Mouse (Mus musculus) midbrain, embryonic 14.5 days (tissue): ENCODE results near the gene Tmem52b. TPM values are rescaled to one million over a fixed set of nuclear protein-coding genes. Genes with fewer than 3 reads are reported as not detected.

Experiments
- ATAC-seq: fragments of 200-750 bp; cut with Nextera tagmentation; 2 replicates; pipeline ENCODE4 v1.8.0; 2017; ENCODE audit warnings: moderate number of reproducible peaks, moderate library complexity; ENCODE audit not compliant: low FRiP score, low TSS enrichment
- DNase-seq: peaks from one replicate; pipeline ENCODE4 v3.0.0-alpha.2; 2015
- H3K27ac ChIP-seq: fragments of 300-500 bp; sonication (generic); replicated peaks from 2 replicates; pipeline ENCODE4 v1.5.1; 2014; ENCODE audit warnings: mild to moderate bottlenecking, low read depth, low read length, moderate library complexity
- H3K27me3 ChIP-seq: fragments of 300-500 bp; sonication (generic); 2 replicates; pipeline ENCODE4 v1.6.1; 2014; ENCODE audit warnings: low read length, control low read depth, mixed read lengths; ENCODE audit not compliant: control insufficient read depth, insufficient read depth
- H3K36me3 ChIP-seq: fragments of 300-500 bp; sonication (generic); 2 replicates; pipeline ENCODE4 v1.6.1; 2014; ENCODE audit warnings: low read length, control low read depth; ENCODE audit not compliant: control insufficient read depth, insufficient read depth
- H3K4me1 ChIP-seq: fragments of 300-500 bp; sonication (generic); 2 replicates; pipeline ENCODE4 v1.6.1; 2014; ENCODE audit warnings: mild to moderate bottlenecking, antibody characterized with exemption, low read length, control low read depth; ENCODE audit not compliant: control insufficient read depth, insufficient read depth
- H3K4me2 ChIP-seq: fragments of 300-500 bp; sonication (generic); 2 replicates; pipeline ENCODE4 v1.6.1; 2014; ENCODE audit warnings: mild to moderate bottlenecking, low read length, moderate library complexity
- H3K4me3 ChIP-seq: fragments of 300-500 bp; sonication (generic); replicated peaks from 2 replicates; pipeline ENCODE4 v1.5.1; 2014; ENCODE audit warnings: low read depth, low read length
- H3K9ac ChIP-seq: fragments of 300-500 bp; sonication (generic); replicated peaks from 2 replicates; pipeline ENCODE4 v1.6.1; 2014; ENCODE audit warnings: mild to moderate bottlenecking, low read length, moderate library complexity
- H3K9me3 ChIP-seq: fragments of 300-500 bp; sonication (generic); 2 replicates; pipeline ENCODE4 v1.6.1; 2016; ENCODE audit warnings: low read length, control low read depth, mixed read lengths; ENCODE audit not compliant: control insufficient read depth
- WGBS: fragments of 180-500 bp; shearing (Covaris S2); extraction: QIAGEN DNeasy Blood & Tissue Kit; methylation state at CpG from one replicate; pipeline ENCODE4 v1.1.7; 2014; 5-methylcytosine and 5-hydroxymethylcytosine counted together
- polyA plus RNA-seq: library from polyadenylated mRNA; unstranded; fragments of >200 nt; fragmentation: Nextera tagmentation; extraction: Ambion mirVana; gene quantifications from 2 replicates; pipeline ENCODE4 v1.2.1, GENCODE M21; 2014

The Tmem52b gene
- polyA plus RNA-seq, 1 experiment from 2014 or later = not detected

DNA sequence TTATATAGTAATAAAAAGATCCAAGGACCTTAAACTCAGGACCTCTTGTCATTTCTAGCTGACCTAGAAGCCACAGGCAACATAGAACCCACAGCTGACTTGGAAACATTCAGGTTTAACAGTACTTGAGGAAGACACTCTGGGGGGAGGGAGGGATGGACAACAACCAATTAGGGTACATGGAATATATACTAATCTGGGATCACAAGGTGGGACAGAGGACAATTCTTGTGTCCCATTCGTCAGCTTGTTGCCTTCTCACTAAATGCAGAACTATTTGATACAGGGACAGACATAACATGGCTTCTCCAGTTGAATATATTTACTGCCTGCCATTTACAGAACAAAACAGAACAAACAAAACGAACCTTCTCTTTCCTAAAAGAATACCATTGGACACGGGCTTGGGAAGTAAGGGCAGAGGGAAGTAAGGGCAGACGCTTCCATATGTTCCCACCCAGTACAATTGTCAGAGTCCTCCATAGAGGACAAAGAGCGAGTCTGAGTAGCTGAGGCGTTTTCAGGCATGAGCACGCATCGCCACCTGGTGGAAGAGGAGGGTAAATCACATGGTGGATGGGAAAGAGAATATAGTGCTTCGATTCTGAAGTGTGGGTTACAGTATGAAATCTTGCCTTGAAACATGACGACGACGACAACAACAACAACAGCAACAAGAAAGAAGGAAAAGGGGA is 46.7 kb downstream of the Tmem52b start:
- no peak overlapping the region for H3K27ac ChIP-seq
- WGBS = 17% methylated on average over 12 of the region's 12 CpGs
- H3K9ac ChIP-seq = no peak overlapping the region
- H3K27me3 ChIP-seq = no peaks in the 10 kb centered on the region
- H3K36me3 ChIP-seq = no peaks in the 10 kb centered on the region
- DNase-seq = peak; percentile 92
- ATAC-seq = peak; percentile 87
- H3K9me3 ChIP-seq = no peaks in the 10 kb centered on the region
- H3K4me2 ChIP-seq = no peak overlapping the region
- H3K4me1 ChIP-seq = peaks cover 5% of the 10 kb centered on the region; the same call in 1 of the 2 replicates
- no peak overlapping the region for H3K4me3 ChIP-seq

DNA sequence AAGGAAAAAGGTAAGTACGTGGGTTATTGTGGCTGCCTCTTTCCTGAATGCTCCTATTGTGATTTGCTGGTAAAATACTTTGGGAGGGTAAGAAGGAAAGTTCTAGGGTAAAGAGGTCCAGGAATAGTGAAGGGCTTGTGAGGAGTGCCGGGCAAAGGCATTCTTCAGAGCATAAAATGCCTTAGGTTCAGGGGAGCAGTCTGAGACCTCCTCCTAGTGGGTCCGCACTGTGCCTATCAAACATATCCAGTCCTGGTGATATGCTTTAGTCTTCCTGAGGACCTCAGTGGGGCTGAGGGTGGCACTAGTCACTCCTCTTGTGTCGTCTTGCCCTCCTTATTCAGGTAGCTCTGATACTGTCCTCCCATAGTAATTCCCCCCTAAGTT is 47.3 kb downstream of the Tmem52b start:
- no peaks in the 10 kb centered on the region for H3K9me3 ChIP-seq
- H3K4me3 ChIP-seq = no peak overlapping the region
- H3K4me2 ChIP-seq = no peak overlapping the region
- 58% methylated on average over 4 of the region's 4 CpGs for WGBS
- no peak for DNase-seq
- no peak overlapping the region for H3K27ac ChIP-seq
- no peaks in the 10 kb centered on the region for H3K27me3 ChIP-seq
- peaks cover 5% of the 10 kb centered on the region; the same call in 1 of the 2 replicates for H3K4me1 ChIP-seq
- no peak for ATAC-seq
- no peak overlapping the region for H3K9ac ChIP-seq
- no peaks in the 10 kb centered on the region for H3K36me3 ChIP-seq

DNA sequence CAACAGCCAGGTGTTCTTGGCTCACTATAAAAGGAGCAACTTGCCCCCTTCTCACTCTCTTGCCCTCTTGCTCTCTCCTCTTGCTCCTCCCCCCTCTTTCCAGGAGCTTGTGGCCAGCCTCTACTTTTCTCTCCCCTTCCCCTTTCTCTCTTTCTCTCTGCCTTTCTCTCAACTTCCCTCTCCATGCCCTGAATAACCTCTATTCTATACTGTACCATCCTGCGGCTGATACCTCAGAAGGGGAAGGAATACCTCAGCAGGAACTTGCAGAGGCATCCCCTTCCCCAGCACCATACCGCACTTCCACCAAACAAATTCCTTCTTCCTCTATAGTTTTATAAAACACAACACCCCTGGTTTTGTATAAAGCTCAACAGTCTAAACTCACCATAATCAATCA is 52.9 kb downstream of the Tmem52b start:
- WGBS = 82% methylated on average over 2 of the region's 2 CpGs
- no peaks in the 10 kb centered on the region for H3K4me1 ChIP-seq
- DNase-seq (no peak), ATAC-seq (no peak)
- H3K27ac ChIP-seq = no peak overlapping the region
- H3K4me3 ChIP-seq = no peak overlapping the region
- no peaks in the 10 kb centered on the region for H3K9me3 ChIP-seq
- no peak overlapping the region for H3K4me2 ChIP-seq
- H3K9ac ChIP-seq = no peak overlapping the region
- no peaks in the 10 kb centered on the region for H3K27me3 ChIP-seq
- H3K36me3 ChIP-seq = no peaks in the 10 kb centered on the region

Other genes starting within 250 kb of the Tmem52b start
- gene Cd69, start 237.1 kb upstream of the Tmem52b start, polyA plus RNA-seq = 0.21 TPM in 1 of 2 replicates, not detected in the other
- gene 4922502D21Rik, start 180.8 kb upstream of the Tmem52b start, polyA plus RNA-seq = not detected in 2 replicates
- 0.08 and 0.33 TPM in 2 replicates for gene Clec12a, start 169.9 kb upstream of the Tmem52b start, polyA plus RNA-seq
- 0.16 and 0.32 TPM in 2 replicates for gene Clec12b, start 126.7 kb upstream of the Tmem52b start, polyA plus RNA-seq
- 0.93 and 1.9 TPM in 2 replicates for gene Clec1b, start 115.3 kb upstream of the Tmem52b start, polyA plus RNA-seq
- 0.32 and 0.37 TPM in 2 replicates for gene Clec9a, start 103.7 kb upstream of the Tmem52b start, polyA plus RNA-seq
- gene Clec1a, start 60.6 kb upstream of the Tmem52b start, polyA plus RNA-seq = 1.9 and 2.1 TPM in 2 replicates
- not detected in 2 replicates for gene Olr1, start 5.4 kb upstream of the Tmem52b start, polyA plus RNA-seq
- 72.0 and 102 TPM in 2 replicates for gene Gabarapl1, start 20.6 kb downstream of the Tmem52b start, polyA plus RNA-seq
- 0.12 TPM in 1 of 2 replicates, not detected in the other for gene Klre1, start 65.3 kb downstream of the Tmem52b start, polyA plus RNA-seq
- not detected in 2 replicates for gene Klrd1, start 79.2 kb downstream of the Tmem52b start, polyA plus RNA-seq
- gene Klrk1, start 111.3 kb downstream of the Tmem52b start, polyA plus RNA-seq = 0.19 and 0.21 TPM in 2 replicates
- not detected in 2 replicates for gene Klrc3, start 130.8 kb downstream of the Tmem52b start, polyA plus RNA-seq
- not detected in 2 replicates for gene Klrc2, start 148.1 kb downstream of the Tmem52b start, polyA plus RNA-seq
- gene Klrc1, start 166.4 kb downstream of the Tmem52b start, polyA plus RNA-seq = not detected in 2 replicates
- gene Klri1, start 204.6 kb downstream of the Tmem52b start, polyA plus RNA-seq = not detected in 2 replicates
- gene Klri2, start 227.9 kb downstream of the Tmem52b start, polyA plus RNA-seq = not detected in 2 replicates